In the genomic region with DNA sequence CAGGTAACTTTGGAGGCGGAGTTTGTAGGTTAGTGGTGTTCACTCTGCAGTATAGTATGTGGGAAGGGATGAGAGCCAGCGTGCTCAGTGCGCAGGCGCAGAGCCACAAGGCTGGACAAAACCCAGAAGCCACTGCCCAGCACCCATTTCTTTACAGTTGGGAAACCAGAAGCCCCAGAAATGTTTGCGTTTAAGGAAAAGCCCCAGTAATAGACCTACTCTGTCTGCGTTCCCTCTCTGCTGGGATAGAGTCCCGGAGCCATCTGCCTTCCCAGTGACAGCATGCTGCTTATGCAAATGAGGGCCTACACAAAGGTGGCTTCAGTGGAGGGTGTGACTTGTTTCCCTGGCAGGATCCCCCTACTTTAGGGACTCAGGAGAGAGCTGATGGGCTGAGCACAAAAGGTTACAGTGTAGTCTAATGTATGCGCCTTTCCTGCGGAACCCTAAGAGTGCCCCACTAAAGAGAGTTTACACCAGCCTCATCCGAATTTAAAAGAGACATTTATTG, we compare ENCODE assay signal across 8 mouse cellular contexts.
DNase-seq lines count a peak whose midpoint lies in the region; ATAC-seq lines count a peak whose summit lies in the region.

No protein-coding gene starts in this region.

- peak overlapping the region; percentile 23 for H3K4me2 ChIP-seq in forebrain, embryonic 14.5 days (ENCODE audit: low read length)

- H3K9me3 ChIP-seq in forebrain, embryonic 14.5 days (replicated peaks; ENCODE audit: control insufficient read depth, low read length): no peaks in the 10 kb centered on the region

- H3K27me3 ChIP-seq in forebrain, embryonic 14.5 days (replicated peaks; ENCODE audit: control insufficient read depth, insufficient read depth, low read length): peaks cover 3% of the 10 kb centered on the region; the same call in 1 of the 2 replicates

- no peaks in the 10 kb centered on the region for H3K36me3 ChIP-seq in forebrain, embryonic 14.5 days (ENCODE audit: control insufficient read depth, insufficient read depth, low read length)

- H3K27ac ChIP-seq in forebrain, embryonic 14.5 days (ENCODE audit: low read depth, low read length): peak overlapping the region; percentile 72

- DNase-seq in cerebellum, postnatal 10 days: peak; percentile 67
- DNase-seq in cerebellum, adult 9-10 months: no peak
- peak; percentile 87 for DNase-seq in forebrain, embryonic 14.5 days (ENCODE audit: low spot score)
- DNase-seq in kidney, postnatal 10 days: peak; percentile 58
- peak; percentile 22 to 38 for DNase-seq in lung, adult 18-20 months
- peak; percentile 62 for DNase-seq in retina, postnatal 1 day

- peaks cover 23% of the 10 kb centered on the region for H3K4me1 ChIP-seq in forebrain, embryonic 14.5 days (ENCODE audit: control insufficient read depth, insufficient read depth, low read length)

- H3K4me3 ChIP-seq in forebrain, embryonic 14.5 days (ENCODE audit: low read depth, low read length): no peak overlapping the region

- peak overlapping the region; percentile 22; the same call in 1 of the 2 replicates for H3K9ac ChIP-seq in forebrain, embryonic 14.5 days (ENCODE audit: low read length)

- WGBS in forebrain, embryonic 14.5 days: 2% methylated on average over 10 of the region's 10 CpGs

- peak; percentile 92 for ATAC-seq in forebrain, embryonic 14.5 days
- no peak for ATAC-seq in megakaryocyte-erythroid progenitor cell, adult 5-6 weeks (replicated peaks; ENCODE audit: low FRiP score, low TSS enrichment, poor library complexity, severe bottlenecking)
- ATAC-seq in megakaryocyte progenitor cell, adult 5-6 weeks (replicated peaks; ENCODE audit: poor library complexity): no peak
